Mouse (Mus musculus): ENCODE data around the gene Gfod2. TPM values are rescaled to one million over a fixed set of nuclear protein-coding genes. Genes with fewer than 3 reads are reported as not detected.

The Gfod2 gene
- total RNA-seq, 1 experiment from 2014 or later: 1.6 TPM

- no peak for ATAC-seq (replicated peaks in 1 of 2; ENCODE audit: insufficient read depth in 1 of 2, low FRiP score in 2 of 2, low TSS enrichment in 1 of 2, low read depth in 1 of 2, poor library complexity in 2 of 2, severe bottlenecking in 2 of 2)
These were observed 63.2 kb downstream of the Gfod2 start for GRCm38 (mm10) chr8:105695080-105695780.

GRCm38 (mm10) chr8:105694051-105694799 lies 64.2 kb downstream of the Gfod2 start:
- ATAC-seq (replicated peaks in 1 of 2; ENCODE audit: insufficient read depth in 1 of 2, low FRiP score in 2 of 2, low TSS enrichment in 1 of 2, low read depth in 1 of 2, poor library complexity in 2 of 2, severe bottlenecking in 2 of 2): no peak

- ATAC-seq (replicated peaks in 1 of 2; ENCODE audit: insufficient read depth in 1 of 2, low FRiP score in 2 of 2, low TSS enrichment in 1 of 2, low read depth in 1 of 2, poor library complexity in 2 of 2, severe bottlenecking in 2 of 2): no peak
These were observed 64.8 kb downstream of the Gfod2 start for GRCm38 (mm10) chr8:105693648-105694047.

GRCm38 (mm10) chr8:105692449-105693182 lies 65.8 kb downstream of the Gfod2 start:
- no peak for ATAC-seq (replicated peaks in 1 of 2; ENCODE audit: insufficient read depth in 1 of 2, low FRiP score in 2 of 2, low TSS enrichment in 1 of 2, low read depth in 1 of 2, poor library complexity in 2 of 2, severe bottlenecking in 2 of 2)

- no peak for ATAC-seq (replicated peaks in 1 of 2; ENCODE audit: insufficient read depth in 1 of 2, low FRiP score in 2 of 2, low TSS enrichment in 1 of 2, low read depth in 1 of 2, poor library complexity in 2 of 2, severe bottlenecking in 2 of 2)
These were observed 67.5 kb downstream of the Gfod2 start for GRCm38 (mm10) chr8:105690978-105691377.

- ATAC-seq (replicated peaks in 1 of 2; ENCODE audit: insufficient read depth in 1 of 2, low FRiP score in 2 of 2, low TSS enrichment in 1 of 2, low read depth in 1 of 2, poor library complexity in 2 of 2, severe bottlenecking in 2 of 2): no peak
These were observed 68.5 kb downstream of the Gfod2 start for GRCm38 (mm10) chr8:105689983-105690360.

- ATAC-seq (replicated peaks in 1 of 2; ENCODE audit: insufficient read depth in 1 of 2, low FRiP score in 2 of 2, low TSS enrichment in 1 of 2, low read depth in 1 of 2, poor library complexity in 2 of 2, severe bottlenecking in 2 of 2): no peak
These were observed 69.0 kb downstream of the Gfod2 start for GRCm38 (mm10) chr8:105689256-105689982.

GRCm38 (mm10) chr8:105688242-105688752 lies 70.2 kb downstream of the Gfod2 start:
- ATAC-seq (replicated peaks in 1 of 2; ENCODE audit: insufficient read depth in 1 of 2, low FRiP score in 2 of 2, low TSS enrichment in 1 of 2, low read depth in 1 of 2, poor library complexity in 2 of 2, severe bottlenecking in 2 of 2): no peak

- no peak for ATAC-seq (replicated peaks in 1 of 2; ENCODE audit: insufficient read depth in 1 of 2, low FRiP score in 2 of 2, low TSS enrichment in 1 of 2, low read depth in 1 of 2, poor library complexity in 2 of 2, severe bottlenecking in 2 of 2)
These were observed 71.0 kb downstream of the Gfod2 start for GRCm38 (mm10) chr8:105687512-105687911.

GRCm38 (mm10) chr8:105686551-105686950 lies 71.9 kb downstream of the Gfod2 start:
- 0 out of 4 replicates have a peak, but pooled peaks of 1 of the 2 experiments have one; percentile 11 for ATAC-seq (replicated peaks in 1 of 2; ENCODE audit: insufficient read depth in 1 of 2, low FRiP score in 2 of 2, low TSS enrichment in 1 of 2, low read depth in 1 of 2, poor library complexity in 2 of 2, severe bottlenecking in 2 of 2)

GRCm38 (mm10) chr8:105685796-105686308 lies 72.6 kb downstream of the Gfod2 start, which contains the start of gene Carmil2:
Gene Carmil2 (plus strand): TSS chr8:105686274.
- peak; percentile 74 to 82 for ATAC-seq (replicated peaks in 1 of 2; ENCODE audit: insufficient read depth in 1 of 2, low FRiP score in 2 of 2, low TSS enrichment in 1 of 2, low read depth in 1 of 2, poor library complexity in 2 of 2, severe bottlenecking in 2 of 2)

GRCm38 (mm10) chr8:105685325-105685724 lies 73.1 kb downstream of the Gfod2 start:
- ATAC-seq (replicated peaks in 1 of 2; ENCODE audit: insufficient read depth in 1 of 2, low FRiP score in 2 of 2, low TSS enrichment in 1 of 2, low read depth in 1 of 2, poor library complexity in 2 of 2, severe bottlenecking in 2 of 2): no peak

GRCm38 (mm10) chr8:105677891-105678290 lies 80.6 kb downstream of the Gfod2 start:
- ATAC-seq (replicated peaks in 1 of 2; ENCODE audit: insufficient read depth in 1 of 2, low FRiP score in 2 of 2, low TSS enrichment in 1 of 2, low read depth in 1 of 2, poor library complexity in 2 of 2, severe bottlenecking in 2 of 2): no peak

Other genes starting within 250 kb of the Gfod2 start
- gene Hsd11b2, start 239.9 kb downstream of the Gfod2 start, total RNA-seq (2017): not detected in 2 replicates
- 37.7 and 39.7 TPM in 2 replicates for gene Atp6v0d1, start 192.6 kb downstream of the Gfod2 start, total RNA-seq (2017)
- 11.7 and 18.1 TPM in 2 replicates for gene Ripor1, start 153.4 kb downstream of the Gfod2 start, total RNA-seq (2017)
- gene Ctcf, start 122.1 kb downstream of the Gfod2 start, total RNA-seq (2017): 116 and 202 TPM in 2 replicates
- gene Agrp, start 121.3 kb downstream of the Gfod2 start, total RNA-seq (2017): not detected in 2 replicates
- gene Carmil2, start 72.4 kb downstream of the Gfod2 start, total RNA-seq (2017): 14.7 and 15.1 TPM in 2 replicates
- 13.9 and 26.7 TPM in 2 replicates for gene Acd, start 57.6 kb downstream of the Gfod2 start, total RNA-seq (2017)
- 22.8 and 66.2 TPM in 2 replicates for gene Pard6a, start 57.5 kb downstream of the Gfod2 start, total RNA-seq (2017)
- 1.2 TPM in 1 of 2 replicates, not detected in the other for gene 4933405L10Rik, start 51.0 kb downstream of the Gfod2 start, total RNA-seq (2017)
- gene Enkd1, start 50.5 kb downstream of the Gfod2 start, total RNA-seq (2017): 16.1 and 17.6 TPM in 2 replicates
- 7.1 and 10.3 TPM in 2 replicates for gene Ranbp10, start 68.7 kb upstream of the Gfod2 start, total RNA-seq (2017)
- gene Tsnaxip1, start 69.1 kb upstream of the Gfod2 start, total RNA-seq (2017): not detected in 2 replicates
- 14.3 and 14.6 TPM in 2 replicates for gene Cenpt, start 94.6 kb upstream of the Gfod2 start, total RNA-seq (2017)
- 25.8 and 28.3 TPM in 2 replicates for gene Thap11, start 96.5 kb upstream of the Gfod2 start, total RNA-seq (2017)
- 58.5 and 70.2 TPM in 2 replicates for gene Nutf2, start 101.9 kb upstream of the Gfod2 start, total RNA-seq (2017)
- gene Edc4, start 122.2 kb upstream of the Gfod2 start, total RNA-seq (2017): 23.4 and 40.6 TPM in 2 replicates
- not detected in 2 replicates for gene Nrn1l, start 134.9 kb upstream of the Gfod2 start, total RNA-seq (2017)
- gene Pskh1, start 141.8 kb upstream of the Gfod2 start, total RNA-seq (2017): 23.3 and 27.5 TPM in 2 replicates
- not detected in 2 replicates for gene Ctrl, start 175.2 kb upstream of the Gfod2 start, total RNA-seq (2017)
- gene Psmb10, start 179.8 kb upstream of the Gfod2 start, total RNA-seq (2017): 38.8 and 79.5 TPM in 2 replicates
- not detected in 2 replicates for gene Lcat, start 184.7 kb upstream of the Gfod2 start, total RNA-seq (2017)
- gene Slc12a4, start 207.4 kb upstream of the Gfod2 start, total RNA-seq (2017): 1.4 and 8.0 TPM in 2 replicates
- gene Dpep3, start 220.8 kb upstream of the Gfod2 start, total RNA-seq (2017): not detected in 2 replicates
- gene Dus2, start 232.7 kb upstream of the Gfod2 start, total RNA-seq (2017): 5.0 and 14.4 TPM in 2 replicates
- gene Dpep2nb, start 247.3 kb upstream of the Gfod2 start, total RNA-seq (2017): not detected in 2 replicates

Data from hematopoietic stem cell, adult 5-6 weeks (primary cell).